Mouse (Mus musculus) adrenal gland, adult 8-10 months (tissue): ENCODE results near the gene Zbtb8b. TPM values are rescaled to one million over a fixed set of nuclear protein-coding genes. Genes with fewer than 3 reads are reported as not detected.
"Not testable (repeated sequence)": the region's sequence is repeated elsewhere in the genome, so short reads cannot be mapped to it uniquely, and the experiment has no call there.

Experiments used
- DNase-seq: peaks from one replicate; pipeline ENCODE4 v3.0.0; 2022
- total RNA-seq, 4 experiments: library from RNA; stranded (reverse); gene quantifications; 2 replicates each; pipeline ENCODE4 v1.2.4; 2022

Gene Zbtb8b
- total RNA-seq, 4 experiments from 2014 or later: 0.09 to 0.65 (median 0.34) TPM

GRCm38 (mm10) chr4:129415892-129416291 lies 24.8 kb downstream of the Zbtb8b start:
- no peak for DNase-seq

DNA sequence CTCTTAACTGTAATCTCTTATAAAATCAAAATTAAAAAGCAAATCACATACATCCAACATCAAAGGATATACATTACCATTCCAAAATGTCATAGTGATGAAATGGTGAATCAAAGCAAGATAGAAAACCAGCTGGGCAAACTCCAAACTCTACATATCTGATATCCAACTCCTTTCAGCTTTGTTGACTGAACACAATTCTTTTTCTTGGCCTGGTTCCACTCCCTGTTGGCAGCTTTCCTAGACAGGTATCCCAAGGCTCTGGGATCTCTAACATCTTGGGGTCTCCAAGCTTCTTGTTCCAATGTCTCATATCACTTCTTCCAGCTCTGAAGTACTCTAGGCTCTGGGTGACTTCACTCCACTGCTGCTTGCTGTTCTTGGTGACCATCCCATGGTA lies 29.7 kb downstream of the Zbtb8b start:
- no peak for DNase-seq

GRCm38 (mm10) chr4:129410532-129410931 lies 30.1 kb downstream of the Zbtb8b start:
- DNase-seq: not testable (repeated sequence)

- peak; percentile 50 for DNase-seq
Observed at GRCm38 (mm10) chr4:129406447-129406846, 34.2 kb downstream of the Zbtb8b start.

GRCm38 (mm10) chr4:129399813-129400212 lies 40.8 kb downstream of the Zbtb8b start:
- DNase-seq: no peak

- DNase-seq: no peak
Observed at GRCm38 (mm10) chr4:129396960-129397359, 43.7 kb downstream of the Zbtb8b start.

- DNase-seq: no peak
Observed at GRCm38 (mm10) chr4:129394089-129394870, 46.4 kb downstream of the Zbtb8b start.

DNA sequence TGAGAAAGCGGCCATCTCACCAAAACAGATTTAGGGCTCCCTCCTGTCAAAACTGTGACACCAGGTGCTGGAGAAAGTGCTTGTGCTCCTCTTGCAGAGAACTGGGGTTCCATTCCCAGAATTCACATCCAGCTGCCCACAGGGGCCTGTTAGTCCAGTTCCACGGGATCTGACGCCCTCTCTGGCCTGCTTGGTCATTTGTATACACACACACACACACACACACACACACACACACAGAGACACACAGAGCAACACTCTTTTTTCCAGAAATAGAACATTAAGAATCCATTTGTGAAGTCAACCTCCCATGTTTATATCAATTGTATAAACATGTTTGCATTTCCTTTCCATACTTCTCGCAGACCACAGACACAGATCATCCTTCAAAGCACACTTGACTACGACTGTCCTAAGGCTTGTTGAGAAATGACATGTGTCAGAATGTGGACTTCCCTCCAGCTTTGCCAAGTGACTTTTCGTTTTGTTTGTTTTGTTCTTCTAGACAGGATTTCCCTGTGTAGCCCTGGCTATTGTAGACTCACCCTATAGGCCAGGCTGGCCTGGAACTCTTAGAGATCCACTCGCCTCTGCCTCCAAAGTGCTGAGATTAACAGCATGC lies 49.6 kb downstream of the Zbtb8b start:
- DNase-seq: no peak

- DNase-seq: no peak
Observed at GRCm38 (mm10) chr4:129390216-129390743, 50.4 kb downstream of the Zbtb8b start.

DNA sequence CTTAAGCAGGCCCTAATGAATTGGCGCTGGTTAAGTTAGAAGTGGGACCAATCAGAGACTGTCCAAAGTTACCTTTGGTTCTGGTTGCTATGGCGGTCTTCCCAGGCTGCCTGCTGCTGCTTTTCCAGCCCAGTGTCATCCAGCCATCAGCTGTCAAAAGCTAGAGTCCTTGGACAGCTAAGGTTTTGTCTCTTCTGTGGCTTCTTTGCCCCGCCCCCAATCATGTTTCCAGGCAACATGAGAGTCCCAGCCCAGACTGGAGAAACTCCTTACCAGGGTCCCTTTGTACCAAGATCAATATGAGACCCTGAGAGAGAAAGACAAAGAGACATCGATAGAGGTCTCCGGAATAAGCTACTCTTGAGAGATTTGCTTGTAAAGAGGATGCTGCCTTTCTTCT lies 52.2 kb downstream of the Zbtb8b start:
- DNase-seq: no peak

GRCm38 (mm10) chr4:129386989-129387388 lies 53.7 kb downstream of the Zbtb8b start:
- DNase-seq: no peak

GRCm38 (mm10) chr4:129386269-129386946 lies 54.2 kb downstream of the Zbtb8b start:
- DNase-seq: no peak

DNA sequence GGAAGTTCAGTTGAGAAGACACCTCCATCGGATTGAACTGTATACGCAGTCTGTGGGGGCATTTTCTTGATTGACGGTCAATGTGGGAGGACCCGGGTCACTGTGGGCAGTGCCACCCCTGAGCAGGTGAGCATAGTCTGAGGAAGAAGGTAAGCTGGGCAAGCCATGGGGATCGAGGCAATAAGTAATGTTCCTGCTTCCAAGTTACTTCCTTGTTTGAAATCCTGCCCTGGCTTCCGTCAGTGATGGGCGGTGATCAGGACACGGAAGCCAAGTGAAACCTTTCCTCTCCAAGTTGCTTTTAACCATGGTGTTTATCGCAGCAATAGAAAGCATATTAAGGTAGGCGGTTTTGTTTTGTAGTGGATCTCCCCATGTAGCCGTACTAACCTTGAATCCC lies 55.0 kb downstream of the Zbtb8b start:
- no peak for DNase-seq

DNA sequence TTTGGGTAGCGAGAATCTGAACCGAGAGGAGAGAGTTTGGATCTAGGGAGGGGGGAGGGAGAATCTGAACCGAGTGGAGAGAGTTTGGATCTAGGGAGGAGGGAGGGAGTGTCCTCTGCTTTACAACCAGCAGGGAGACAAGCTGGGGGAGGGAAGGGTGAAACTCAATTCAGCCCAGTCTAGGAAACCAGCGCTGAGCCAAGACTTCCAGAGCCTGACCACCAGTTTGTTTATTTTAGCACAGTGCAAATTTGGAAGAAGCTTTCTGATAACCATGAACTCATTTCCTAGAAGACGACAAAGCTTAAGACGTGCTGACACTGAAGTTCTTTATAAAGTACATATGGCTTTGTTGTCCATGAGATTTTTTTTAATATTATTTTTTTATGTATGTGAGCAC lies 56.2 kb downstream of the Zbtb8b start:
- no peak for DNase-seq

DNA sequence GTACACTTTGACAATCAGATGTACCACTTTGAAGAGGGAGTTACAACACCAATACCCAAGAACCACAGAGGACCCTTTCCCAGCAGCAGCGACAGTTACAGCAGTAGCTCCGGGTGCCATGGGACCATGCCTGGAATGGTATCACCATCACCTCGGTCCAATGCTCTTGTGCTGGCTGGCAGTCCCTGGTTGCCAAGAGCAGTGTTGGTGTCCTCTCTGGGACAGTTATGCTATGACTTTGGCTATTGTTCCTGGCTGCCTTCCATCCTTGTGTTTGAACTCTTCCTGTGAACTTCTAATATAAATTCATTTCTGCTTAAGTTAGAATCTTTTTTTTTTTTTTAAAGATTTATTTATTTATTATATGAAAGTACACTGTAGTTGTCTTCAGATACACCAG lies 57.1 kb downstream of the Zbtb8b start:
- DNase-seq: no peak

GRCm38 (mm10) chr4:129382488-129382887 lies 58.2 kb downstream of the Zbtb8b start:
- no peak for DNase-seq

- no peak for DNase-seq
Observed at GRCm38 (mm10) chr4:129382029-129382428, 58.6 kb downstream of the Zbtb8b start.

DNA sequence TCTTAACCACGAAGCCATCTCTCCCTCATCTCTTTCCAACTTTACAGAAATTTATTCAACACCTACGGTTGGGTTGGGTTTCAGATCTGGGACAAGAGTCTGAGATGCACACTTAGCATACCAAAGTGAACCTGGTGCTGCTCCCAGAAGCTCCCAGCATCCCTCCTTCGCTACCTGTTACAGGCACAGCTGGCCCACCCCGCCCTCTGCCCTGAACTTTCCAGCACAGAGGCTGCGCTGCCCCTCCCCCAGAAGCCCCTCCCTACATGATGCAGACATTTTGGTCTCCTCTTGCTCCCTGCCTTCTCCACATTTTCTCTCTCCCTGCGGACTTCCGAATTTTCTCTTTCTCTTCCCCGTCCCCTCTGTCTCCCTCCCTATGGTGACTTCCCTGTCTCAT lies 59.5 kb downstream of the Zbtb8b start:
- DNase-seq: no peak

DNA sequence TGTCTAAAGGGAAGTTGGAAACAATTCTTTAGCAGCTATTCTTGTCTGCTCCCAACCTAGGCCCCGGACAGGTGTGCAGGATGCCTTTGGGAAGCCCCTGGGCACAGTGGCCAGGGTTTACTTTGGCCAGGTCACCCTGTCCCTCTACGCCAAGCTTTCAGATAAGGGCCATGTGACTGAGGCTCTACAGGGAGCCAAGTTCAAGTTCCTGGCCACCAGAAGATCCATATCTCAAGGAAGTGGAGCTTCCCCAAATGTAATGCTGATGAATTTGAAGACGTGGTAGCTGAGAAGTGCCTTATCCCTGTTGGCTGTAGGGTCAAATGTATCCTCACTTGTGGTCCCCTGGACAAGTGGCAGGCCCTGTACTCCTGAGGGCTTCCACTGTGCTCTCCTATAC lies 60.8 kb downstream of the Zbtb8b start:
- DNase-seq: no peak

GRCm38 (mm10) chr4:129377601-129378390 lies 62.9 kb downstream of the Zbtb8b start, which contains the start of gene Zbtb8a:
Zbtb8a (minus strand) TSS chr4:129378116.
- DNase-seq: no peak

GRCm38 (mm10) chr4:129376961-129377545 lies 63.6 kb downstream of the Zbtb8b start:
- no peak for DNase-seq

GRCm38 (mm10) chr4:129375821-129376220 lies 64.8 kb downstream of the Zbtb8b start:
- no peak for DNase-seq
